Mouse (Mus musculus) spleen, adult 12 weeks (tissue): Measurements from ENCODE around the gene Tfcp2l1.
"Not testable (repeated sequence)": the region's sequence is repeated elsewhere in the genome, so short reads cannot be mapped to it uniquely, and the experiment has no call there.

Source experiments
- DNase-seq: peaks from one replicate; pipeline ENCODE4 v3.0.0; 2022; ENCODE audit warnings: low spot score

The Tfcp2l1 gene

GRCm38 (mm10) chr1:118627781-118628464 is at the start of gene Tfcp2l1:
Gene Tfcp2l1, plus strand, starts transcription at chr1:118627945.
- DNase-seq = peak; percentile 21

GRCm38 (mm10) chr1:118580174-118580702 is 47.5 kb upstream of the Tfcp2l1 start:
- no peak for DNase-seq

DNA sequence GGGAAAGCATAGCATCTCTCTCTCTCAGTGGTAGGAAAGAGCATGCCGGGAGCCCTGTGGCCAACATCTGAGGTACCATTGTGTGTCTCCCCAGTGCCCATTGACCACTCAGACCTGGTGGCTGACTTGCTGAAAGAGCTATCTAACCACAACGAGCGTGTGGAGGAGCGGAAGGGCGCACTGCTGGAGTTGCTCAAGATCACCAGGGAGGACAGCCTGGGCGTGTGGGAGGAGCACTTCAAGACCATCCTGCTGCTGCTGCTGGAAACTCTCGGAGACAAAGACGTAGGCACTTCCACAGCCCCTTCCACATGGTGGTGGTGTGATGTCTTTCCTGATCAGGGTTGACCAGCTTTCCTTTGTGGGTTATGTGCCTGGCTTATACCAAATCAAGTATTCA is 46.6 kb upstream of the Tfcp2l1 start:
- DNase-seq = no peak

DNA sequence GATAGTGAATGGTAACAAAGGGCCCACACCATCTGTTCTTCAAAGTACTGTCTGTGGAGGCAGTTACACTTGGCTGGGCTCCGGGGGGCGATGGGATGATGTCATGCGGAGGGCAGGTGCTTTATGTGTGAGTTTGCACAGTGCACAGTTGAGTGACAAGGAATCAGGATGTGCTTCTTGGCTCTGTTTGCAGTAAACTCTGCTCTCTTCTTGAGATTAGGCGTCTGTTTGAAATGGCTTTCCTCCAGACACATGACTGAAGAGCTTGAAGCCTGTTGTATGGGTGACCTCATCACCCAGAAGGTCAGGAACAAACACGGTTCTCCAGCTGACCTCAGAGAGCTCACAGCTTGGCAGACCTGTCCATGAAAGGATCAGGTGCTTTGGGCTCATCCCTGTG is 38.0 kb upstream of the Tfcp2l1 start:
- no peak for DNase-seq

DNA sequence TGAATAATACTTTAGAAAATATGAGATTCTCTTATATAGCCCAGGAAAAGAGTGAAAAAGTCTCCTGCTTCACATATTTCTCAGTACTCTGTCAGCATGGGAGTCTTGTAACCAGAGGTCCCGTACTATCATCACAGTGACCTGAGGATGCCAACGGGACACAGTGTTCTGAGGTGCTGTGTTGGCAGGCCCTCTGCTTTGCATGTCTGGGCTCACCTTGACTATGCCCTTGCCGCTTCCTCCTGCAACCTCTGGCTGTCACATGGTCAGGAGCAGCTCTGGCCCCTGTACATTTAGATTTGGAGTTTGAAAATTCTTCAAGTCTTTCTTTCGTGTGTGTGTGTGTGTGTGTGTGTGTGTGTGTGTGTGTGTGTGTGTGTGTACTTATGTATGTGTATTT is 34.8 kb upstream of the Tfcp2l1 start:
- DNase-seq = no peak

- no peak for DNase-seq
Measured at GRCm38 (mm10) chr1:118595395-118595794, 32.4 kb upstream of the Tfcp2l1 start.

GRCm38 (mm10) chr1:118597475-118598213 is 30.1 kb upstream of the Tfcp2l1 start:
- DNase-seq = no peak

- DNase-seq = no peak
Measured at GRCm38 (mm10) chr1:118598339-118598738, 29.4 kb upstream of the Tfcp2l1 start.

DNA sequence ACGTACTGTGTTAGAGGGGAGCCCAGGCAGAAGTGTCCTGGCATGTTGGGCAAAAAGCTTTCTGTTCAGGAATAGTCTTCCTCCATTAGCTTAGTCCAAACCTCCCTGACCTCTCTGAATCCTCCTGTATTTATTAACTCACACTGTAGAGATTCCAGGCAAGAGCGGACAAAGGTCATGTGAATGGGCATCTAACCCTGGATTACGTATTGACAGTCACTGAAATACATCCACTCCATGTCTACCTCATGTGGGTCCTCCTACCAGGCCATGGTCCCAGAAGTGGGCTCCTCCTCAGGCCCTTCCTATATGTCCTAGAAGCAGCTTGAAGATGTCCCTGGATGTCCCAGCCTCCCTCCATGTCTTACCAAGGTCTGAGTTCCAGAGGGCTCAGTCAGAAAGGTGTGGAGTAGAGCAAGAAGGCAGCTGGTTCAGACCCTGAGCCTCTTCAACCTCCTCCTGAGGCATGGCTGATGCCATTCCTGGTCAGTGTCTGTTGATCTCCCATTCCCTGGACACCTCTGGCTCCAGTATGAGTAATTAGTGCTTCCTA is 14.0 kb upstream of the Tfcp2l1 start:
- no peak for DNase-seq

DNA sequence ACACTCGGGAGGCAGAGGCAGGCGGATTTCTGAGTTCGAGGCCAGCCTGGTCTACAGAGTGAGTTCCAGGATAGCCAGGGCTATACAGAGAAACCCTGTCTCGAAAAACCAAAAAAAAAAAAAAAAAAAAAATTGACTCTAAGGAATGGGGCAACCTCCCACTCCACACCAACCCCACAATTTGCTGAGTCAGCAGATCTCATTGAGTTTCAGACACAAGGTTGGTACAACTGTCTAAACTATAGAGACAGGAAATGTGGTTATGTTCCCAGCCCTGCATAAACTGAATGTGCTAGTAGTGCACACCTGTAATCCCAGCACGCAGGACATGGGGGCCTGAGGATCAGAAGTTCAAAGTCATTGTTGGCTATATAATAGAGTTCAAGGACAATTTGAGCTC is 6.7 kb upstream of the Tfcp2l1 start:
- not testable (repeated sequence) for DNase-seq

DNA sequence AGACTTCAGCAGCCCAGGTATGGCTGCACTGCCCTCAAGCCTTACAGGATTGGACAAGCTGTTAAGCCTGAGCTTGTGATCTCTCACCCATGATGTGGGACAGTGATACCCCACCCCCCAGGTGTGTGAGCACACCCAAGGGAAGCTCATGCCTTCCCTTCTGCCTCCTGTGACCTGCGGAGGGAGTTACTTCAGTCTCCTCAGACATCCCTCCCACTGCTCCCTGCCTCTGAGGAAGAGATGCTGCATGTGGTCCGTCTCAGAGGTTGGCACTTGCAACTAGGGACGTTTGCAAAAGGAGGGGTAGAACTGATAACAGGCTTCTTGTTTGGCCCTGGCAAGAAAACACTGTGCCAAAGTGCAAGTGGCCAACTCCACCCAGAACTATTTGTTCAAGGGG is 4.9 kb upstream of the Tfcp2l1 start:
- no peak for DNase-seq

DNA sequence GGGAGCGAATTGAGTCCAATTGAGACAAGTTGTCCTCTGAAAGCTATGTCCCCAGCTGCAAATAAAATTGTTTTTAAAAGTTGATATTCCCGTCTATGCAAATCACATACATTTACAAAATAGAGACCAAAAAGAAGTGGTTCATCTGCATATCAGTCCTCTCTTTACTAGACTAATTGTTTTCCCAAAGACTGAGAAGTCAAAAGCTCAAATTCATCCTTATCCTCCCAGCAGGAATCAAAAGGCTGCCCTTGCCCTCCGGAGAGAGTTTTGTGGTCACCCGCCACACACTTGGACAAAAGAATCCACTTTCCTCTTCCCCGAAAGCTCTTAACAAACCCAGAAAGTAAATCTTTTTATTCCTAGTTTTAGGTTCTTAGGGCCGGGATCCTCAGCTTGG is 2.3 kb upstream of the Tfcp2l1 start:
- no peak for DNase-seq

GRCm38 (mm10) chr1:118625921-118626320 is 1.8 kb upstream of the Tfcp2l1 start:
- no peak for DNase-seq

DNA sequence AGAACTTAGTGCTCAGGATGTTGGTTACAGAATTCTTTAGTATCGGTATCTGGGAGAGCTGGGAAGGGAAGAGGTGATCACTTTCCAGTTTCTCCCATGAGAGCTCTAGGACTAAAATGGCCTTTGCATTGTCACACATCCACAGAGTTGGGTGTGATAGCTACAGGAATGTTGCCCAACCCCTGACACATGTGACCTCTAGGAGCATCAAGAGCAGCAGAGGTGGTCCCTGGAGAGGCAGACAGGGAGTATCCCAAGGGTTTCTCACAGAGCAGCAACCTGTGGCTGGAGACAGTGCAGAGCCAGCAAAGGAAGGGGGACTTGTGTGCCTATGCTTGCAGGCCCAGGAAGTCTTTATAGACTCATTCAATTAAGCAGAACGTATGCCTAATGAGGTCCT is 1.3 kb upstream of the Tfcp2l1 start:
- no peak for DNase-seq

DNA sequence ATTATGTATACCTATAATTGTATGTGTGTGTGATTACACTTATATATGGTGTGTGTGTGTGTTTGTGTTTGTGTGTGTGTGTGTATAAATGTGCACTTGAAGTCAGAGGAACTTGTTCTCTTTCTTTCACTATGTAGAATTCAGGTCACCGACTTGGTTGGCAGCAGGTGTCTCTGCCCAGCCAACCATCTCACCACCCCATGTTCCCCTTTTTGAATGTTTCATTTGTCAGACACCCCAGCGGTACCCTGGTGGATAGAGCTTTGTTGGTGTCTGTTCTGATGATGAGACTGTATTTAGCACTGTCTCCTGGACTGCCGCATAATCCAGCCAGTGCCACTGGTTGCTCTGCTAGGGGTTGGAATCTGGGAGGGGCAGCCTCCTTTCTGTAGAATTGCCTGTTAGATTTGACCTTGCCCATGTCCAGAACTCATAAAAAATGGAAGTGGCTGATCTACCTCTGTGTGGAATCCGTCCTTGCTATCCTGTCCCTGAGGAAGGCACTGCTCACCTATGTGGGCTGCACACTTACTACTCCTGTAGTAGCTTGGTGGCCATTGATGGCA is 5.8 kb downstream of the Tfcp2l1 start:
- no peak for DNase-seq

GRCm38 (mm10) chr1:118642296-118642999 is 14.7 kb downstream of the Tfcp2l1 start:
- DNase-seq = no peak

GRCm38 (mm10) chr1:118643138-118643979 is 15.6 kb downstream of the Tfcp2l1 start:
- DNase-seq = no peak

DNA sequence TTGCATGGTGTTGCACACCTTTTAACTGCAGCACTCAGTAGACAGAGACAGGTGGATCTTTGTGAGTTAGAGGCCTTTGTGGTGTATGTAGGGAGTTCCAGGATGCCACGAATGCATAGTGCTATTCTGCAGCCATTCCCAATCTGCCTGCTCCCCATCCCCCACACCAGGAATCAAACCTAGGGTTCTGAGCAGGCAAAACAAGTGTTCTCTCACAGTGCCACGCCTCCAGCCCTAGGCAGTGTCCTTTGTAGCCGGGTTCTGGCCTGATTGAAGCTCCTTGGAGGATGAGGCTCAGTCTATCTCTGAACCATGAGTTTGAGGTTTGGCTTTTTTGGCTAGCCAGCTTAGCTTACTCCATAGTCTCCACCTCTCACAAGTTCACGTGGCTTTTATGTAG is 18.0 kb downstream of the Tfcp2l1 start:
- no peak for DNase-seq

GRCm38 (mm10) chr1:118648015-118648414 is 20.3 kb downstream of the Tfcp2l1 start:
- no peak for DNase-seq

GRCm38 (mm10) chr1:118649933-118650770 is 22.4 kb downstream of the Tfcp2l1 start:
- DNase-seq = no peak

GRCm38 (mm10) chr1:118650771-118651080 is 23.0 kb downstream of the Tfcp2l1 start:
- DNase-seq = no peak
